Mouse (Mus musculus): Measurements from ENCODE around the gene Macrod2. TPM values are rescaled to one million over a fixed set of nuclear protein-coding genes. Genes with fewer than 3 reads are reported as not detected.
A peak's percentile ranks its signal among the peaks of the same experiment; 100 is the strongest.

Macrod2 gene
- polyA plus RNA-seq, 1 experiment from 2014 or later = 45.9 TPM

GRCm38 (mm10) chr2:141023916-141024315 lies 628.8 kb downstream of the Macrod2 start:
- Histone ChIP-seq H3K4me1 (ENCODE audit: control insufficient read depth, insufficient read depth, low read length) (0 out of 2 replicates have a peak, but pooled peaks cover 2% of the 10 kb centered on the region), H3K4me3 (ENCODE audit: low read depth, low read length) (no peak overlapping the region), H3K27ac (ENCODE audit: low read depth, low read length) (no peak overlapping the region), H3K4me2 (no peak overlapping the region), H3K9me3 (ENCODE audit: control insufficient read depth, low read length) (no peaks in the 10 kb centered on the region), H3K36me3 (ENCODE audit: control insufficient read depth, insufficient read depth, low read length) (no peaks in the 10 kb centered on the region), H3K27me3 (ENCODE audit: control insufficient read depth, insufficient read depth, low read length) (no peaks in the 10 kb centered on the region), H3K9ac (ENCODE audit: low read length) (no peak overlapping the region)
- no peak for DNase-seq (ENCODE audit: low spot score, missing footprints)
- WGBS = 70% methylated on average over 7 of the region's 7 CpGs
- ATAC-seq (ENCODE audit: low FRiP score) = no peak

- H3K36me3 ChIP-seq (ENCODE audit: control insufficient read depth, insufficient read depth, low read length) = no peaks in the 10 kb centered on the region
- WGBS = 68% methylated on average over 6 of the region's 6 CpGs
- no peak overlapping the region for H3K27ac ChIP-seq (ENCODE audit: low read depth, low read length)
- H3K9ac ChIP-seq (ENCODE audit: low read length) = no peak overlapping the region
- H3K9me3 ChIP-seq (ENCODE audit: control insufficient read depth, low read length) = no peaks in the 10 kb centered on the region
- DNase-seq (ENCODE audit: low spot score, missing footprints) (peak; percentile 89), ATAC-seq (ENCODE audit: low FRiP score) (no peak)
- no peaks in the 10 kb centered on the region for H3K27me3 ChIP-seq (ENCODE audit: control insufficient read depth, insufficient read depth, low read length)
- H3K4me3 ChIP-seq (ENCODE audit: low read depth, low read length) = no peak overlapping the region
- H3K4me1 ChIP-seq (ENCODE audit: control insufficient read depth, insufficient read depth, low read length) = 0 out of 2 replicates have a peak, but pooled peaks cover 2% of the 10 kb centered on the region
- H3K4me2 ChIP-seq = no peak overlapping the region
Observed at GRCm38 (mm10) chr2:141024316-141025043, 629.4 kb downstream of the Macrod2 start.

- H3K4me3 ChIP-seq (ENCODE audit: low read depth, low read length) = no peak overlapping the region
- H3K9ac ChIP-seq (ENCODE audit: low read length) = no peak overlapping the region
- peaks cover 12% of the 10 kb centered on the region; the same call in 1 of the 2 replicates for H3K4me1 ChIP-seq (ENCODE audit: control insufficient read depth, insufficient read depth, low read length)
- no peaks in the 10 kb centered on the region for H3K9me3 ChIP-seq (ENCODE audit: control insufficient read depth, low read length)
- 8% methylated on average over 4 of the region's 4 CpGs for WGBS
- peak overlapping the region; percentile 57; the same call in 1 of the 2 replicates for H3K27ac ChIP-seq (ENCODE audit: low read depth, low read length)
- DNase-seq (ENCODE audit: low spot score, missing footprints) (peak; percentile 93), ATAC-seq (ENCODE audit: low FRiP score) (peak; percentile 95)
- H3K27me3 ChIP-seq (ENCODE audit: control insufficient read depth, insufficient read depth, low read length) = no peaks in the 10 kb centered on the region
- no peaks in the 10 kb centered on the region for H3K36me3 ChIP-seq (ENCODE audit: control insufficient read depth, insufficient read depth, low read length)
- peak overlapping the region; percentile 3 for H3K4me2 ChIP-seq
Observed at GRCm38 (mm10) chr2:141056685-141057454, 661.8 kb downstream of the Macrod2 start.

DNA sequence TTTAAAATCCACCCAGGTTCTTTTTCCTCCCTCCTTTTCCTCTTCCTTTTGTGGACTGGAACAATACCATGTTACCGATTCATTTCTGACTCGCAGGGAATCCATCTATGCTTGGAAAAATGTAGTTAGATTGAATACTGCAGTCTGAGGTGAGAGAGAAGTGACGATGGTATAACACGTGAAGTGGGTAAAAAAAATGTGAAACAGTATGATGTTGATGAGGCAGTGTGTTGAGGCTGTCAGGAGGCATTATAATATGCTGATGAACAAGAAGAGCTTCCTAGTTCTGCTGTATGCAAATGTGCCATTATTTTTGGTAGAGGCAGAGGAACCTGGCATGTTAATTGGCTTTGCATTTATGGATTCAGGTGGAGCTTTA lies 662.3 kb downstream of the Macrod2 start:
- no peaks in the 10 kb centered on the region for H3K9me3 ChIP-seq (ENCODE audit: control insufficient read depth, low read length)
- H3K4me3 ChIP-seq (ENCODE audit: low read depth, low read length) = no peak overlapping the region
- WGBS = 9% methylated on average over 4 of the region's 4 CpGs
- no peak overlapping the region for H3K9ac ChIP-seq (ENCODE audit: low read length)
- no peak for DNase-seq (ENCODE audit: low spot score, missing footprints)
- H3K27me3 ChIP-seq (ENCODE audit: control insufficient read depth, insufficient read depth, low read length) = no peaks in the 10 kb centered on the region
- H3K4me2 ChIP-seq = peak overlapping the region; percentile 3
- peak overlapping the region; percentile 57; the same call in 1 of the 2 replicates for H3K27ac ChIP-seq (ENCODE audit: low read depth, low read length)
- H3K36me3 ChIP-seq (ENCODE audit: control insufficient read depth, insufficient read depth, low read length) = no peaks in the 10 kb centered on the region
- ATAC-seq (ENCODE audit: low FRiP score) = no peak; the same call in 1 of the 2 replicates
- peaks cover 12% of the 10 kb centered on the region; the same call in 1 of the 2 replicates for H3K4me1 ChIP-seq (ENCODE audit: control insufficient read depth, insufficient read depth, low read length)

DNA sequence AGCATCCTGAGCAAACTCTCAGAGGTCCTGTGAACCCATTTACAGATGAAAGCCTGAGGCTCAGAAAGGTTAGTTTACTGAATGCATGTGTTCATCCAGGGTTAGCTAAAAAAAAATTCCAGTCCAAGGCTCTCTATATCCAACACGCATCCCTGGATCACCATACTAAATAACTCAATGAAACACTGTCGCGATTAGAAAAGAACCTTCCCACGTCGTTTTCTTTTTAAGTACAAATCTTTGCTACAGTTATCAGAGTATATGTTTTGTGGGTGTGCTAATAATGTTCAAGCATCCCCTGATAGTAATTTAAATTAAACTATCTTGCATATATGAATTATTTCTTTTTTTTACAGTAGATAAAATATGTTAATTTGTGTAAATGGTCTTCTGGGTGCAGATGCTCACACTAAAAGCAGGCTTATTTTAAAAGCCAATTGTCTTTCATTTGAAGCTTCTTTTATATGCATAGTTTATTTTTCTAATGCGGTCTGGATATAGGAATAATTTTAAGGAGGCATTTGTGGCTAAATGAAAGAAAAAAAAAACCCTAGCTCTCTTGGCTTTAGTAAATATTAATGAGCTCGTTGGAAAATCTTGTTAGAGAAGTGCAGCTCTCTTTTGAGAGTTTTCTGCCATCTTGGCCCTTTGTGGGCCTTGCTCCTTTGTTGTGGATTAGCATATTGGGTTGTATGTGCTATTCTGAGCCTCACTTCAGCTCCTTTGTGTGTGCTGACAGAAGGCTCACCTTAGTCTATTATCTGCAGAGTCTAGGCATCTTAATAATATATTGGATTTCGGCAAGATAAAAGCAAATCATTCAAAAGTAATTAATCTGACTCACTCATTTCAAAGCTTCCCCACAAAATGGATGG lies 679.1 kb downstream of the Macrod2 start:
- Histone ChIP-seq H3K9me3 (ENCODE audit: control insufficient read depth, low read length) (no peaks in the 10 kb centered on the region), H3K27me3 (ENCODE audit: control insufficient read depth, insufficient read depth, low read length) (no peaks in the 10 kb centered on the region), H3K4me2 (no peak overlapping the region), H3K9ac (ENCODE audit: low read length) (no peak overlapping the region), H3K36me3 (ENCODE audit: control insufficient read depth, insufficient read depth, low read length) (no peaks in the 10 kb centered on the region), H3K27ac (ENCODE audit: low read depth, low read length) (no peak overlapping the region), H3K4me3 (ENCODE audit: low read depth, low read length) (no peak overlapping the region), H3K4me1 (ENCODE audit: control insufficient read depth, insufficient read depth, low read length) (peaks cover 10% of the 10 kb centered on the region; the same call in 1 of the 2 replicates)
- WGBS = 38% methylated on average over 8 of the region's 8 CpGs
- ATAC-seq (ENCODE audit: low FRiP score) (peak; percentile 92), DNase-seq (ENCODE audit: low spot score, missing footprints) (peak; percentile 88)

- Histone ChIP-seq H3K36me3 (ENCODE audit: control insufficient read depth, insufficient read depth, low read length) (no peaks in the 10 kb centered on the region), H3K4me1 (ENCODE audit: control insufficient read depth, insufficient read depth, low read length) (peaks cover 5% of the 10 kb centered on the region; the same call in 1 of the 2 replicates), H3K9ac (ENCODE audit: low read length) (no peak overlapping the region), H3K4me2 (no peak overlapping the region), H3K9me3 (ENCODE audit: control insufficient read depth, low read length) (no peaks in the 10 kb centered on the region; the same call in 1 of the 2 replicates), H3K27ac (ENCODE audit: low read depth, low read length) (no peak overlapping the region), H3K4me3 (ENCODE audit: low read depth, low read length) (no peak overlapping the region), H3K27me3 (ENCODE audit: control insufficient read depth, insufficient read depth, low read length) (no peaks in the 10 kb centered on the region)
- ATAC-seq (ENCODE audit: low FRiP score) (no peak), DNase-seq (ENCODE audit: low spot score, missing footprints) (no peak)
Observed at GRCm38 (mm10) chr2:141078221-141078620, 683.1 kb downstream of the Macrod2 start.

DNA sequence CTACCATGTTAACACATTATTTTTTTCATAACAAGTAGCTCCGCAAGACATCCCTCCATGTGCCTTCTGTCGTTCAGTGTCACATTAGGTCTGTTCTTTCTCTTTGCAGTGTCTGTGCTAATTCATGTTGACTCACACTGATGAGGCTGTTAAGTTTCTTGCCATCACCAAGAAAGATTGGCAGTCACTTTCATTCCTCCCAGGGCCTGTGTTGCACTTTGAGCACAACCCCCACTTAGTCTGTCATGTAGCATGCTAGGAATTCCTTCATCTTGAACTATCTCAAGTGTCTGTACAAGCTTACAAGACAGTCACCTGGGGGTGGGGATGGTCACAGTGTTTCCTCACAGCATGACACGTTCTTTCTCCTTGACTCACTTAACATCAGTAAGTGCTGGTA lies 696.2 kb downstream of the Macrod2 start:
- WGBS = 86% methylated on average over 3 of the region's 3 CpGs
- H3K27me3 ChIP-seq (ENCODE audit: control insufficient read depth, insufficient read depth, low read length) = no peaks in the 10 kb centered on the region
- no peak overlapping the region for H3K9ac ChIP-seq (ENCODE audit: low read length)
- H3K4me1 ChIP-seq (ENCODE audit: control insufficient read depth, insufficient read depth, low read length) = no peaks in the 10 kb centered on the region
- H3K4me2 ChIP-seq = no peak overlapping the region
- no peak for DNase-seq (ENCODE audit: low spot score, missing footprints)
- H3K9me3 ChIP-seq (ENCODE audit: control insufficient read depth, low read length) = no peaks in the 10 kb centered on the region
- H3K36me3 ChIP-seq (ENCODE audit: control insufficient read depth, insufficient read depth, low read length) = no peaks in the 10 kb centered on the region
- no peak overlapping the region for H3K4me3 ChIP-seq (ENCODE audit: low read depth, low read length)
- H3K27ac ChIP-seq (ENCODE audit: low read depth, low read length) = no peak overlapping the region
- no peak for ATAC-seq (ENCODE audit: low FRiP score)

DNA sequence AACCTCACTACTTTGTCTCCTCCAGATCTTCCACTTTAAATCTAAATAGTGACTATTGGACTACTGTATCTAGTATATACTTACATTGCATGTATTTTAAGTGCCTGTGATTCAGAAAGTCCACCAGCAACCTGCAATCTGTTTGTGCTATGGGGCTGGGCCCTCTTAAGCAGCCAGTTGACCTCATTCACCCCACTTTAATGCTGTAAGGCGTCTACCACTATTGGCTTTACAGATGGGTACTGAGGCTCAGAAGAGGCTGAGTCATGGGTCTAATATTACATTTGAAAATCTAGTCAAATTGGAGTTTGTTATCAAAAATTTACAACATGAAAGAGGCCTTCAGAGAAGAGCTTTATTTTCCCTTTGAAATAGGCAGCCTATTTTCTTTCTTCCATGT lies 722.5 kb downstream of the Macrod2 start:
- 67% methylated on average over 1 of the region's 1 CpGs for WGBS
- no peak for DNase-seq (ENCODE audit: low spot score, missing footprints)

More for the DNA sequence above, 722.5 kb downstream of the Macrod2 start:
- Histone ChIP-seq H3K27me3 (ENCODE audit: control insufficient read depth, insufficient read depth, low read length) (no peaks in the 10 kb centered on the region), H3K4me2 (no peak overlapping the region), H3K9ac (ENCODE audit: low read length) (no peak overlapping the region), H3K4me3 (ENCODE audit: low read depth, low read length) (no peak overlapping the region), H3K36me3 (ENCODE audit: control insufficient read depth, insufficient read depth, low read length) (no peaks in the 10 kb centered on the region), H3K4me1 (ENCODE audit: control insufficient read depth, insufficient read depth, low read length) (no peaks in the 10 kb centered on the region), H3K9me3 (ENCODE audit: control insufficient read depth, low read length) (no peaks in the 10 kb centered on the region), H3K27ac (ENCODE audit: low read depth, low read length) (no peak overlapping the region)
- no peak for ATAC-seq (ENCODE audit: low FRiP score)
